Mouse (Mus musculus): ENCODE results near the gene Defb42. TPM values are rescaled to one million over a fixed set of nuclear protein-coding genes. Genes with fewer than 3 reads are reported as not detected.

Defb42 gene
- polyA plus RNA-seq, 1 experiment, result not detected

DNA sequence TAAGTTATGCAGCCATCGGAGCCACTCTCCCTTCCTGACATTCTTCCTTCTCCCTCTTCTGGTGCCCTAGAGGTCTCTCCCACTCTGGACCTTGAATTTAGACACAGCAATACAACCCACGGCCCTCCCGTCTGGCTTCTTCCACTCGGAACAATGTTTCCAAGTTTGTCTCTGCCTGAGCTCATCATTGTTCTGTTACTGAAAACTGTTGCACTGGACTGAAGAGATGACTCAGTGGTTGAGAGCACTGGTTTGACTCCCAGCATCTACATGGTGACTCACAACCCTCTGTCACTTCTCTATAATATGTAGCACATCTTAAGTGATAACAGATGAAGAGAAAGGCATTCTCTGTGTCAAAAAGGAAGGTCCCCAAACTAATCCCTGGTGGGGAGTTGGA is 32.1 kb upstream of the Defb42 start:
- Histone ChIP-seq H3K4me3 (ENCODE audit: low read depth, low read length) (no peak overlapping the region), H3K27me3 (ENCODE audit: control insufficient read depth, insufficient read depth, low read length, poor library complexity, severe bottlenecking) (no peaks in the 10 kb centered on the region), H3K36me3 (ENCODE audit: control insufficient read depth, insufficient read depth, low read length, poor library complexity, severe bottlenecking) (no peaks in the 10 kb centered on the region), H3K27ac (ENCODE audit: insufficient read depth, low read length) (no peak overlapping the region), H3K9ac (ENCODE audit: low read depth, poor library complexity, severe bottlenecking) (no peak overlapping the region), H3K4me1 (ENCODE audit: control insufficient read depth, insufficient read depth, low read length) (no peaks in the 10 kb centered on the region), H3K9me3 (replicated peaks; ENCODE audit: control insufficient read depth, insufficient read depth, low read length, poor library complexity, severe bottlenecking) (no peaks in the 10 kb centered on the region)
- TF ChIP-seq EP300 (IDR thresholded peaks at IDR 0.05; ENCODE audit: insufficient read depth, low read depth, low read length), result no peak
- no peak for TF ChIP-seq CTCF (IDR thresholded peaks at IDR 0.05; ENCODE audit: low read depth, low read length)
- TF ChIP-seq POLR2A (IDR thresholded peaks at IDR 0.05; ENCODE audit: insufficient read depth, low read length), result no peak

DNA sequence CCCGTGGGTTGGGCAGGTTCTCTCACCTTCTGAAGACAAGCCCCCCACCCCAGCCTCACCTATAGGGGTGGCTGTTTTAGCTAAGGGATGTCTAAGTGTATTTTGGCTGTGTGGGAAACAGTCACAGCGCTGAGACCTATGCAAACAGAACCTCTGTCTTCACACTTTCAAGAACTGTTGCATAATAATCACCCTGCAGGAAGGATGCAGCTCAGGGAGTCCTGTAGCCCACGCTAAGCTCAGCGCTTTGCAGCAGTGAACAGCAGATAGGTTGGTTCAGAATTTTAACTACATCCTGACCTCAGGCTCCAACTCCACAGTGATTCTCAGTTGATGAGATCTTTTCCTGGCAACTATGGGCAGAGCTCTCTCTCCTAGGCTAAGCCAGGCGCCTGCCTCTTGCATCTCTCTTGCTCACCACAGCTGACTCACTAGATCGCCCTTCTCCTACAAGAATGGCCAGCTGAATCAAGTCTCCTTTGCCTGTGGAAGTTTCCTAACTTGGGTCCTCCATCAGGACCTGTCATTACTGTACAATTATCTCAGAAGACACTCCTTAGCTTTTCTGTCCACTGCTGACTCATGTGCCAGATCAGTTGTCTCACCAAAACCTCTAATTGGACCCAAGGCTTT is 26.2 kb upstream of the Defb42 start:
- Histone ChIP-seq H3K27ac (ENCODE audit: insufficient read depth, low read length) (no peak overlapping the region), H3K4me3 (ENCODE audit: low read depth, low read length) (no peak overlapping the region), H3K9me3 (replicated peaks; ENCODE audit: control insufficient read depth, insufficient read depth, low read length, poor library complexity, severe bottlenecking) (no peaks in the 10 kb centered on the region), H3K27me3 (ENCODE audit: control insufficient read depth, insufficient read depth, low read length, poor library complexity, severe bottlenecking) (no peaks in the 10 kb centered on the region), H3K9ac (ENCODE audit: low read depth, poor library complexity, severe bottlenecking) (no peak overlapping the region), H3K36me3 (ENCODE audit: control insufficient read depth, insufficient read depth, low read length, poor library complexity, severe bottlenecking) (no peaks in the 10 kb centered on the region), H3K4me1 (ENCODE audit: control insufficient read depth, insufficient read depth, low read length) (no peaks in the 10 kb centered on the region)
- no peak for TF ChIP-seq POLR2A (IDR thresholded peaks at IDR 0.05; ENCODE audit: insufficient read depth, low read length)
- no peak for TF ChIP-seq CTCF (IDR thresholded peaks at IDR 0.05; ENCODE audit: low read depth, low read length)
- no peak for TF ChIP-seq EP300 (IDR thresholded peaks at IDR 0.05; ENCODE audit: insufficient read depth, low read depth, low read length)

GRCm38 (mm10) chr14:63049910-63050370 is 3.1 kb downstream of the Defb42 start, which contains the start of gene Defb30:
Gene Defb30 (minus strand): TSS chr14:63049960.
- H3K9ac ChIP-seq (ENCODE audit: low read depth, poor library complexity, severe bottlenecking), result no peak within 1 kb of the TSS
- H3K4me3 ChIP-seq (ENCODE audit: low read depth, low read length), result peak within 1 kb of the TSS; percentile 17
- H3K36me3 ChIP-seq (ENCODE audit: control insufficient read depth, insufficient read depth, low read length, poor library complexity, severe bottlenecking), result no peaks in the 10 kb centered on the region
- no peak within 1 kb of the TSS for H3K27ac ChIP-seq (ENCODE audit: insufficient read depth, low read length)
- TF ChIP-seq EP300 (IDR thresholded peaks at IDR 0.05; ENCODE audit: insufficient read depth, low read depth, low read length) (no peak), POLR2A (IDR thresholded peaks at IDR 0.05; ENCODE audit: insufficient read depth, low read length) (no peak), CTCF (IDR thresholded peaks at IDR 0.05; ENCODE audit: low read depth, low read length) (no peak)
- H3K9me3 ChIP-seq (replicated peaks; ENCODE audit: control insufficient read depth, insufficient read depth, low read length, poor library complexity, severe bottlenecking), result no peaks in the 10 kb centered on the region
- peaks cover 2% of the 10 kb centered on the region for H3K4me1 ChIP-seq (ENCODE audit: control insufficient read depth, insufficient read depth, low read length)
- H3K27me3 ChIP-seq (ENCODE audit: control insufficient read depth, insufficient read depth, low read length, poor library complexity, severe bottlenecking), result no peaks in the 10 kb centered on the region

DNA sequence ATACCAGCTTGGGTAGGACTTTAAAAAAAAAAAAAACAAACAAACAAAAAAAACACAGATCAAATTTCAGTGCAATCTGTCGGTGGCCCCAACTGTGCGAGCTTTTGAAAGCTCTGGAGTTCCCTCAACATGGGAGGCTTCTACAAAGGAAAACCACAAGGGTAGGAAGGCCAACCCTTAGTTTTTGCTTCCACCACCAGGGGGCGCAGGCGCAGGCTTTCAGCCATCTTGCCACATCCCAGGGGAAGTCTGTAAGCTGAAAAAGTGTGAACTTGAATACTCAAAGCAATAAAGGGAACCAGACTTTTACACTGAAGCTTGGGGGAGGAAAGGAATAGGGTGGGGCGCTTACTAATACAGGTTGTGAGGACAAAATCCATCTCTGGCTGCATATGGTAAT is 4.0 kb downstream of the Defb42 start:
- no peaks in the 10 kb centered on the region for H3K27me3 ChIP-seq (ENCODE audit: control insufficient read depth, insufficient read depth, low read length, poor library complexity, severe bottlenecking)
- no peaks in the 10 kb centered on the region for H3K36me3 ChIP-seq (ENCODE audit: control insufficient read depth, insufficient read depth, low read length, poor library complexity, severe bottlenecking)
- no peak overlapping the region for H3K9ac ChIP-seq (ENCODE audit: low read depth, poor library complexity, severe bottlenecking)
- H3K4me1 ChIP-seq (ENCODE audit: control insufficient read depth, insufficient read depth, low read length), result peaks cover 2% of the 10 kb centered on the region
- TF ChIP-seq POLR2A (IDR thresholded peaks at IDR 0.05; ENCODE audit: insufficient read depth, low read length) (no peak), CTCF (IDR thresholded peaks at IDR 0.05; ENCODE audit: low read depth, low read length) (peak; percentile 78), EP300 (IDR thresholded peaks at IDR 0.05; ENCODE audit: insufficient read depth, low read depth, low read length) (no peak)
- H3K27ac ChIP-seq (ENCODE audit: insufficient read depth, low read length), result no peak overlapping the region
- H3K9me3 ChIP-seq (replicated peaks; ENCODE audit: control insufficient read depth, insufficient read depth, low read length, poor library complexity, severe bottlenecking), result no peaks in the 10 kb centered on the region
- no peak overlapping the region for H3K4me3 ChIP-seq (ENCODE audit: low read depth, low read length)

- Histone ChIP-seq H3K9ac (ENCODE audit: low read depth, poor library complexity, severe bottlenecking) (no peak overlapping the region), H3K9me3 (replicated peaks; ENCODE audit: control insufficient read depth, insufficient read depth, low read length, poor library complexity, severe bottlenecking) (peaks cover 4% of the 10 kb centered on the region), H3K4me3 (ENCODE audit: low read depth, low read length) (no peak overlapping the region), H3K27me3 (ENCODE audit: control insufficient read depth, insufficient read depth, low read length, poor library complexity, severe bottlenecking) (no peaks in the 10 kb centered on the region), H3K36me3 (ENCODE audit: control insufficient read depth, insufficient read depth, low read length, poor library complexity, severe bottlenecking) (no peaks in the 10 kb centered on the region), H3K4me1 (ENCODE audit: control insufficient read depth, insufficient read depth, low read length) (peaks cover 2% of the 10 kb centered on the region), H3K27ac (ENCODE audit: insufficient read depth, low read length) (no peak overlapping the region)
- no peak for TF ChIP-seq CTCF (IDR thresholded peaks at IDR 0.05; ENCODE audit: low read depth, low read length)
- TF ChIP-seq EP300 (IDR thresholded peaks at IDR 0.05; ENCODE audit: insufficient read depth, low read depth, low read length), result no peak
- no peak for TF ChIP-seq POLR2A (IDR thresholded peaks at IDR 0.05; ENCODE audit: insufficient read depth, low read length)
Measured at GRCm38 (mm10) chr14:63054729-63055128, 7.9 kb downstream of the Defb42 start.

DNA sequence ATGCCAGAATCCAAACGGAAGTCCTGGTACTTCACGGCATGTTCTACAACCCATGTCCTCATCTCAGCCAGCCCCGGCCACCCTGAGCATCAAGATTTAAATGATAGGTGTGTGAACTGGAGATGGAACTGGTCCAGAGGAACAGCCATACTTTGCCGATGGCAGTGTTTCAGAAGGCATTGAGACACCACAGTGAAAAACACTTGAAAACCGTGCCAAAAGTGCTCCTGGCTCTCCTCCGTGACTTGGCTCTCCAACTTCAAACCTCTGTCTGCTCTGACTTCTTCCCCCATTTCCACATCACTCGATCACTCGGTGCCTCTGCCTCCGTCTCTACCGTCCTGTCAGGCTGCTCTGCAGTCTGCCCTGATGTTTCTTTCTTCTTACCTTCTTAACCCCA is 13.6 kb downstream of the Defb42 start:
- no peaks in the 10 kb centered on the region for H3K27me3 ChIP-seq (ENCODE audit: control insufficient read depth, insufficient read depth, low read length, poor library complexity, severe bottlenecking)
- H3K9me3 ChIP-seq (replicated peaks; ENCODE audit: control insufficient read depth, insufficient read depth, low read length, poor library complexity, severe bottlenecking), result peaks cover 4% of the 10 kb centered on the region
- H3K36me3 ChIP-seq (ENCODE audit: control insufficient read depth, insufficient read depth, low read length, poor library complexity, severe bottlenecking), result no peaks in the 10 kb centered on the region
- no peak overlapping the region for H3K27ac ChIP-seq (ENCODE audit: insufficient read depth, low read length)
- H3K4me3 ChIP-seq (ENCODE audit: low read depth, low read length), result no peak overlapping the region
- H3K4me1 ChIP-seq (ENCODE audit: control insufficient read depth, insufficient read depth, low read length), result no peaks in the 10 kb centered on the region
- TF ChIP-seq POLR2A (IDR thresholded peaks at IDR 0.05; ENCODE audit: insufficient read depth, low read length) (no peak), EP300 (IDR thresholded peaks at IDR 0.05; ENCODE audit: insufficient read depth, low read depth, low read length) (no peak), CTCF (IDR thresholded peaks at IDR 0.05; ENCODE audit: low read depth, low read length) (no peak)
- no peak overlapping the region for H3K9ac ChIP-seq (ENCODE audit: low read depth, poor library complexity, severe bottlenecking)
